Mouse (Mus musculus) midbrain, postnatal 0 days (tissue): ENCODE data around the gene Bhmt2. TPM values are rescaled to one million over a fixed set of nuclear protein-coding genes. Genes with fewer than 3 reads are reported as not detected.

Experiments
- ATAC-seq: fragments of 200-750 bp; cut with Nextera tagmentation; 2 replicates; pipeline ENCODE4 v1.8.0; 2017; ENCODE audit warnings: moderate number of reproducible peaks, mild to moderate bottlenecking, moderate TSS enrichment, moderate library complexity; ENCODE audit not compliant: low FRiP score
- DNase-seq: peaks from one replicate; pipeline ENCODE4 v3.0.0-alpha.2; 2015; ENCODE audit warnings: low spot score
- H3K27ac ChIP-seq: fragments of 300-500 bp; sonication (generic); 2 replicates; pipeline ENCODE4 v1.5.1; 2014; ENCODE audit warnings: low read depth, mild to moderate bottlenecking, low read length, mixed read lengths
- H3K27me3 ChIP-seq: fragments of 300-500 bp; sonication (generic); 2 replicates; pipeline ENCODE4 v1.6.1; 2014; ENCODE audit warnings: low read length, control low read depth, mixed read lengths; ENCODE audit not compliant: insufficient read depth
- H3K36me3 ChIP-seq: fragments of 300-500 bp; sonication (generic); 2 replicates; pipeline ENCODE4 v1.6.1; 2014; ENCODE audit warnings: low read length, control low read depth, mixed read lengths; ENCODE audit not compliant: insufficient read depth
- H3K4me1 ChIP-seq: fragments of 300-500 bp; sonication (generic); 2 replicates; pipeline ENCODE4 v1.6.1; 2014; ENCODE audit warnings: mild to moderate bottlenecking, control low read depth, antibody characterized with exemption, low read length, mixed read lengths; ENCODE audit not compliant: insufficient read depth
- H3K4me2 ChIP-seq: fragments of 300-500 bp; sonication (generic); 2 replicates; pipeline ENCODE4 v1.6.1; 2014; ENCODE audit warnings: low read depth, mild to moderate bottlenecking, low read length, mixed read lengths; ENCODE audit not compliant: poor library complexity, severe bottlenecking
- H3K4me3 ChIP-seq: fragments of 300-500 bp; sonication (generic); 2 replicates; pipeline ENCODE4 v1.5.1; 2014; ENCODE audit warnings: low read depth, mild to moderate bottlenecking, low read length, moderate library complexity
- H3K9ac ChIP-seq: fragments of 300-500 bp; sonication (generic); replicated peaks from 2 replicates; pipeline ENCODE4 v1.6.1; 2014; ENCODE audit warnings: mild to moderate bottlenecking, low read length, moderate library complexity, mixed read lengths; ENCODE audit not compliant: poor library complexity, severe bottlenecking
- H3K9me3 ChIP-seq: fragments of 300-500 bp; sonication (generic); 2 replicates; pipeline ENCODE4 v1.6.1; 2016; ENCODE audit warnings: low read length, control low read depth
- CTCF ChIP-seq: IDR thresholded peaks from 2 replicates; pipeline ENCODE4 v1.5.1; 2016; ENCODE audit warnings: antibody characterized with exemption, mild to moderate bottlenecking
- WGBS: fragments of 180-500 bp; shearing (Covaris S2); extraction: QIAGEN DNeasy Blood & Tissue Kit; methylation state at CpG from one replicate; pipeline ENCODE4 v1.1.7; 2014; 5-methylcytosine and 5-hydroxymethylcytosine counted together
- polyA plus RNA-seq: library from polyadenylated mRNA; unstranded; fragments of >200 nt; fragmentation: Nextera tagmentation; extraction: Ambion mirVana; gene quantifications from 2 replicates; pipeline ENCODE4 v1.2.1, GENCODE M21; 2015
- total RNA-seq: library from RNA; depleted of rRNA; stranded (reverse); fragments of >200 nt; gene quantifications from 2 replicates; pipeline ENCODE4 v1.2.3, GENCODE M21; 2014

Bhmt2 gene
- total and polyA plus RNA-seq, 2 experiments from 2014 or later, result not detected

- WGBS, result 89% methylated on average over 4 of the region's 4 CpGs
- ATAC-seq, result no peak
These were observed 6.5 kb downstream of the Bhmt2 start for GRCm38 (mm10) chr13:93667586-93667985.

GRCm38 (mm10) chr13:93657941-93658340 lies 16.2 kb downstream of the Bhmt2 start:
- no peaks in the 10 kb centered on the region for H3K27me3 ChIP-seq
- H3K9me3 ChIP-seq, result no peaks in the 10 kb centered on the region
- WGBS, result 83% methylated on average over 5 of the region's 5 CpGs
- no peak overlapping the region for H3K4me2 ChIP-seq
- no peaks in the 10 kb centered on the region for H3K36me3 ChIP-seq
- DNase-seq (no peak), ATAC-seq (0 out of 2 replicates have a peak, but pooled peaks have one; percentile 20)
- no peak overlapping the region for H3K4me3 ChIP-seq
- no peaks in the 10 kb centered on the region for H3K4me1 ChIP-seq
- no peak overlapping the region for H3K27ac ChIP-seq
- no peak for TF ChIP-seq CTCF
- no peak overlapping the region for H3K9ac ChIP-seq

More at GRCm38 (mm10) chr13:93667586-93667985, 6.5 kb downstream of the Bhmt2 start:
- no peak overlapping the region for H3K4me2 ChIP-seq
- TF ChIP-seq CTCF, result no peak
- H3K27ac ChIP-seq, result no peak overlapping the region
- no peak for DNase-seq
- no peaks in the 10 kb centered on the region for H3K4me1 ChIP-seq
- H3K4me3 ChIP-seq, result no peak overlapping the region
- H3K9ac ChIP-seq, result no peak overlapping the region
- H3K9me3 ChIP-seq, result no peaks in the 10 kb centered on the region
- no peaks in the 10 kb centered on the region for H3K27me3 ChIP-seq
- no peaks in the 10 kb centered on the region for H3K36me3 ChIP-seq

- no peak overlapping the region for H3K9ac ChIP-seq
- no peak for ATAC-seq
These were observed 20.7 kb downstream of the Bhmt2 start for GRCm38 (mm10) chr13:93653382-93653781.

GRCm38 (mm10) chr13:93648387-93649130 lies 25.5 kb downstream of the Bhmt2 start:
- Histone ChIP-seq H3K4me1 (no peaks in the 10 kb centered on the region), H3K27ac (no peak overlapping the region), H3K36me3 (no peaks in the 10 kb centered on the region), H3K9ac (no peak overlapping the region), H3K4me3 (no peak overlapping the region), H3K4me2 (no peak overlapping the region), H3K27me3 (no peaks in the 10 kb centered on the region), H3K9me3 (no peaks in the 10 kb centered on the region)
- 83% methylated on average over 7 of the region's 7 CpGs for WGBS
- no peak for TF ChIP-seq CTCF
- DNase-seq (no peak), ATAC-seq (no peak)

More at GRCm38 (mm10) chr13:93653382-93653781, 20.7 kb downstream of the Bhmt2 start:
- WGBS, result 92% methylated on average over 6 of the region's 6 CpGs
- Histone ChIP-seq H3K4me1 (no peaks in the 10 kb centered on the region), H3K9me3 (no peaks in the 10 kb centered on the region), H3K4me3 (no peak overlapping the region), H3K36me3 (no peaks in the 10 kb centered on the region), H3K4me2 (no peak overlapping the region), H3K27me3 (no peaks in the 10 kb centered on the region), H3K27ac (no peak overlapping the region)
- no peak for DNase-seq
- no peak for TF ChIP-seq CTCF

GRCm38 (mm10) chr13:93639636-93640035 lies 34.5 kb downstream of the Bhmt2 start:
- Histone ChIP-seq H3K9ac (no peak overlapping the region), H3K4me2 (no peak overlapping the region), H3K9me3 (no peaks in the 10 kb centered on the region), H3K36me3 (no peaks in the 10 kb centered on the region), H3K4me3 (no peak overlapping the region), H3K4me1 (no peaks in the 10 kb centered on the region), H3K27me3 (no peaks in the 10 kb centered on the region), H3K27ac (no peak overlapping the region)
- 61% methylated on average over 4 of the region's 4 CpGs for WGBS
- no peak for TF ChIP-seq CTCF
- ATAC-seq, result no peak
- no peak for DNase-seq
